Mouse (Mus musculus): ENCODE measurements at regions not wholly inside any gene's neighbourhood (a gene's known extent, or its start where the extent isn't known, plus 50 kb on each side); places are given as distances from the start of the nearest gene placed in this dataset.

DNA sequence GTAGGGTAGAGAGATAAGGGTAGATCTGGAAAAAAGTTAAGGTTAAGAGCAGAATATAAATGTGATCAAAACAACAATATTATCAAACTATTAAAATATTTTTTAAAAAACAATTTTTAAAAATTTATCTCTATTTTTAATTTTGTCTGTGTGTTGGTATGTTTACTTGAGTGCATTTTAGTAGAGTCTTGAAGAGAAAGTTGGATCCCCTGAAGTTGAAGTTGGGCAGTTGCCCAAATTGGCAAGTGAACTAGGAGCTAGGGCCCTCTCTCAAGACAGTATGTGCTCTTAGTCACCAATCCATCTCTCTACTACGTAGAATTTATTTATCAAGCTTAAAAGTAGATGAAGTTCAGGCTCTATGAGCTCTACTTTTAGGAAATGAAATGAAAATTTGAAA is 59.9 kb downstream of the Adamts1 start:
- Histone ChIP-seq H3K4me2 (no peak overlapping the region), H3K9ac (no peak overlapping the region), H3K4me1 (peaks cover 11% of the 10 kb centered on the region), H3K36me3 (no peaks in the 10 kb centered on the region), H3K9me3 (no peaks in the 10 kb centered on the region), H3K27me3 (no peaks in the 10 kb centered on the region), H3K4me3 (no peak overlapping the region), H3K27ac (no peak overlapping the region)
- WGBS, result 78% methylated on average over 1 of the region's 1 CpGs
- no peak for ATAC-seq (ENCODE audit: borderline replicate concordance, extremely low read depth, low FRiP score, low TSS enrichment)

- Histone ChIP-seq H3K9me3 (no peaks in the 10 kb centered on the region), H3K27ac (no peak overlapping the region), H3K4me1 (no peaks in the 10 kb centered on the region), H3K9ac (no peak overlapping the region), H3K4me2 (no peak overlapping the region), H3K27me3 (no peaks in the 10 kb centered on the region), H3K36me3 (no peaks in the 10 kb centered on the region), H3K4me3 (no peak overlapping the region)
- 83% methylated on average over 2 of the region's 2 CpGs for WGBS
- no peak for ATAC-seq (ENCODE audit: borderline replicate concordance, extremely low read depth, low FRiP score, low TSS enrichment)
Measured at GRCm38 (mm10) chr16:85738606-85739195, 64.2 kb downstream of the Adamts1 start.

GRCm38 (mm10) chr16:85728026-85728425 is 74.9 kb downstream of the Adamts1 start:
- Histone ChIP-seq H3K4me2 (no peak overlapping the region), H3K27ac (no peak overlapping the region), H3K36me3 (no peaks in the 10 kb centered on the region), H3K4me1 (0 out of 2 replicates have a peak, but pooled peaks cover 3% of the 10 kb centered on the region), H3K4me3 (no peak overlapping the region), H3K9ac (no peak overlapping the region), H3K27me3 (no peaks in the 10 kb centered on the region), H3K9me3 (no peaks in the 10 kb centered on the region)
- no peak for ATAC-seq (ENCODE audit: borderline replicate concordance, extremely low read depth, low FRiP score, low TSS enrichment)
- WGBS, result 64% methylated on average over 2 of the region's 2 CpGs

DNA sequence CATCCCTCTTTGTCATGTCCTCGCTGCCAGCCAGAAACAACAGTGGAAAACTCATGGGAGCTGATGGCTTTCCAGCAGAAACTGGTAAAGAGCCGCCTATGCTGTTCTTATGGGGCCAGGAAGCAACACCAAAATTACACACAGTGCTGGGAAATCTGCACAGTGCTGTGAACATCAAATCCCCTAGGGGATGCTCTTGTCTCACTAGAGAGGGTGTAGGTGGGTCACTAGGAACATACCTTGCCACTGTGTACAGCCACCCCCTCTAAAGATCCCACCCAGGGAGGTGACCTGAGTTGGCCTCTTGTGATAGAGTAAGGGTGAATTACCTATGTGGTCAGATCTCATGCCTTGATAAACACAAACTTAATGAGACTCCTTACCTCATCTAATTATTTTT is 80.9 kb downstream of the Adamts1 start:
- WGBS, result 42% methylated on average over 2 of the region's 2 CpGs
- Histone ChIP-seq H3K27ac (no peak overlapping the region), H3K9me3 (no peaks in the 10 kb centered on the region), H3K4me3 (no peak overlapping the region), H3K36me3 (no peaks in the 10 kb centered on the region), H3K9ac (no peak overlapping the region), H3K27me3 (no peaks in the 10 kb centered on the region), H3K4me2 (no peak overlapping the region), H3K4me1 (no peaks in the 10 kb centered on the region)
- ATAC-seq (ENCODE audit: borderline replicate concordance, extremely low read depth, low FRiP score, low TSS enrichment), result no peak

GRCm38 (mm10) chr16:85712291-85712690 is 90.6 kb downstream of the Adamts1 start:
- ATAC-seq (ENCODE audit: borderline replicate concordance, extremely low read depth, low FRiP score, low TSS enrichment), result no peak
- no peak overlapping the region for H3K9ac ChIP-seq
- no peak overlapping the region for H3K27ac ChIP-seq
- no peaks in the 10 kb centered on the region for H3K4me1 ChIP-seq
- WGBS, result 90% methylated on average over 3 of the region's 3 CpGs
- no peaks in the 10 kb centered on the region for H3K27me3 ChIP-seq
- H3K9me3 ChIP-seq, result no peaks in the 10 kb centered on the region
- no peak overlapping the region for H3K4me3 ChIP-seq
- no peak overlapping the region for H3K4me2 ChIP-seq
- H3K36me3 ChIP-seq, result no peaks in the 10 kb centered on the region

DNA sequence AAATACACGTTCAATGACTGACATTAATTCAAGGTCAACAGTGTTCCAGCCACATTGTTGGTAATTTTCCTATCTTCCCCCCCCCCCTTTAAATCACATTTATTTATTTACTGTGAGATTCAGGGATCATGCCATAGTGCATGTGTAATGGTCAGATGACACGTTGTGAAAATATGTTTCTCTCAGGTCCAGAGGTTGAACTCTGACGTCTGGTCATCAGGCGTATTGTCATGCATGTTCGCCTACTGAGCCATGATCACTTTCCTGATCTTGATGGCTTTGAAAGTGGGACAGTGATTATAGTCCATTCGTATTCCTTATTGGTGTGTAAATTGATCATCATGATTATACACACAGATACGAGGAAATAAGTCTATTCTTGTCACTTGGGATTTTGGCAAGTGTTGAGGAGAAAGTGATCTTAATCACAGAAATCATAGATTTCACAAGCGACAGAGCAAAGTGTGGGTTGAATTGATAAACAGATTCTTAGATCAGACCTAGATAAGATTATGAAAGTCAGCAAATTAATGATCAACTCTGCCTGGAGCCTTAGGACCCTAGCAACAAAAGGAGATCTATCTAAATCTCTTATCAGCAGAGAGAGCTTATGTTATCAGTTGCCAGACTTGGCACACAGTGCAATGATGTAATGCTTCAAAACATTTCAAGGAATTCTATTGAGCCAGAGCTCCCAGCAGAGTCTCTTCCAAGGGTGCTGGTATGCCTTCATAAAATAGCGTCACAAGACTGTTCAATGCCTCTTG is 98.5 kb downstream of the Adamts1 start:
- H3K4me2 ChIP-seq, result no peak overlapping the region
- H3K9ac ChIP-seq, result no peak overlapping the region
- no peaks in the 10 kb centered on the region for H3K27me3 ChIP-seq
- H3K4me3 ChIP-seq, result no peak overlapping the region
- H3K36me3 ChIP-seq, result no peaks in the 10 kb centered on the region
- H3K27ac ChIP-seq, result no peak overlapping the region
- H3K4me1 ChIP-seq, result peaks cover 5% of the 10 kb centered on the region; the same call in 1 of the 2 replicates
- H3K9me3 ChIP-seq, result no peaks in the 10 kb centered on the region
- 44% methylated on average over 9 of the region's 9 CpGs for whole genome bisulfite sequencing
- peak; percentile 31; the same call in 1 of the 2 replicates for ATAC-seq (ENCODE audit: borderline replicate concordance, extremely low read depth, low FRiP score, low TSS enrichment)

- no peak overlapping the region for H3K27ac ChIP-seq
- ATAC-seq (ENCODE audit: borderline replicate concordance, extremely low read depth, low FRiP score, low TSS enrichment), result peak; percentile 91
- 40% methylated on average over 2 of the region's 2 CpGs for WGBS
Measured at GRCm38 (mm10) chr16:85702889-85703480, 99.9 kb downstream of the Adamts1 start.

GRCm38 (mm10) chr16:85699329-85699728 is 103.6 kb downstream of the Adamts1 start:
- Histone ChIP-seq H3K4me3 (no peak overlapping the region), H3K27ac (no peak overlapping the region), H3K4me1 (no peaks in the 10 kb centered on the region), H3K27me3 (no peaks in the 10 kb centered on the region), H3K4me2 (no peak overlapping the region), H3K9me3 (no peaks in the 10 kb centered on the region), H3K9ac (no peak overlapping the region), H3K36me3 (no peaks in the 10 kb centered on the region)
- no peak for ATAC-seq (ENCODE audit: borderline replicate concordance, extremely low read depth, low FRiP score, low TSS enrichment)
- 75% methylated on average over 4 of the region's 4 CpGs for WGBS

More at GRCm38 (mm10) chr16:85702889-85703480, 99.9 kb downstream of the Adamts1 start:
- Histone ChIP-seq H3K4me1 (peaks cover 5% of the 10 kb centered on the region; the same call in 1 of the 2 replicates), H3K9me3 (no peaks in the 10 kb centered on the region), H3K36me3 (no peaks in the 10 kb centered on the region), H3K27me3 (no peaks in the 10 kb centered on the region), H3K4me3 (no peak overlapping the region), H3K4me2 (no peak overlapping the region), H3K9ac (no peak overlapping the region)

- Histone ChIP-seq H3K36me3 (no peaks in the 10 kb centered on the region), H3K4me2 (no peak overlapping the region), H3K9ac (no peak overlapping the region), H3K4me1 (peaks cover 4% of the 10 kb centered on the region; the same call in 1 of the 2 replicates), H3K27me3 (no peaks in the 10 kb centered on the region), H3K4me3 (no peak overlapping the region), H3K27ac (no peak overlapping the region), H3K9me3 (no peaks in the 10 kb centered on the region)
- whole genome bisulfite sequencing, result 69% methylated on average over 2 of the region's 2 CpGs
- ATAC-seq (ENCODE audit: borderline replicate concordance, extremely low read depth, low FRiP score, low TSS enrichment), result no peak
Measured at GRCm38 (mm10) chr16:85682721-85683120, 120.2 kb downstream of the Adamts1 start.

DNA sequence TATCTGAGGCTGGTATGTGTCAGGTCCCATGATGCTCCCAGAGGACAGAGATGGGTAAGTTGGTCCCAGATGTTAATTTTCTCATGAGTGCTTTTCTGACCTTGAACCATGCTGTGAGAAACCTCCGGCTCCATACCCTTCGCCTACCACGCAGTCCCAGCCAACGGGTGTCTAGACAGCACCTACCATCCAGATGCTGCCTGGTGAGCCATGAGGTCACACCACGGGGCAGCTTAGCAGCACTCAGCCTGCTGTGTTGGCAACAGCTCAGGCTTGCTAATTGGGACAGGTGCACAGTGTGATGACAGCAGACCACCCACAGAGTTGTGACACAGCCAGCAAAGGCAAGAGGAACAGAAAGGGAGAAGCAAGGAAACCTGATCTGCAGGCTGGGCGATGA is 122.6 kb downstream of the Adamts1 start:
- Histone ChIP-seq H3K4me2 (no peak overlapping the region), H3K27ac (no peak overlapping the region), H3K9me3 (no peaks in the 10 kb centered on the region), H3K4me3 (no peak overlapping the region), H3K36me3 (no peaks in the 10 kb centered on the region), H3K27me3 (no peaks in the 10 kb centered on the region), H3K4me1 (peaks cover 13% of the 10 kb centered on the region; the same call in 1 of the 2 replicates), H3K9ac (no peak overlapping the region)
- 31% methylated on average over 6 of the region's 6 CpGs for WGBS
- ATAC-seq (ENCODE audit: borderline replicate concordance, extremely low read depth, low FRiP score, low TSS enrichment), result peak; percentile 49; the same call in 1 of the 2 replicates

DNA sequence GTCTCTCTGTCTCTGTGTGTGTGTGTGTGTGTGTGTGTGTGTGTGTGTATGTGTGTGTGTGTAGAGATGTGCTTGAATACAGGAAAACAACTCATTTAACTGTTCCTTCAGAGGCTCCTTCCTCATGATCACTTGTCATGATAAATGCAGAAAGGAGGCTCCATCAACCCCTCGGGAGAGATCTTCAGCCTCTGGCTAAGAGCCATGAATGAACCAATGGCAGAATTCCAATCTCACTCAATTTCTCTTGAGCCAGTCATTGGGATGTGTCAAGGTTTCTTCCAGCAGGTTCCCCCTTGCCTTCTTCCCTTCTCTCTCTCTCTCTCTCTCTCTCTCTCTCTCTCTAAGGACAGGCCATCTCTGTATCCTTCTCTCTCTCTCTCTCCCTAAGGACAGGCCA is 124.1 kb downstream of the Adamts1 start:
- Histone ChIP-seq H3K36me3 (no peaks in the 10 kb centered on the region), H3K4me2 (no peak overlapping the region), H3K4me3 (no peak overlapping the region), H3K9me3 (no peaks in the 10 kb centered on the region), H3K4me1 (peaks cover 13% of the 10 kb centered on the region; the same call in 1 of the 2 replicates), H3K27me3 (no peaks in the 10 kb centered on the region), H3K9ac (no peak overlapping the region), H3K27ac (no peak overlapping the region)
- WGBS, result 24% methylated on average over 1 of the region's 1 CpGs
- ATAC-seq (ENCODE audit: borderline replicate concordance, extremely low read depth, low FRiP score, low TSS enrichment), result no peak

DNA sequence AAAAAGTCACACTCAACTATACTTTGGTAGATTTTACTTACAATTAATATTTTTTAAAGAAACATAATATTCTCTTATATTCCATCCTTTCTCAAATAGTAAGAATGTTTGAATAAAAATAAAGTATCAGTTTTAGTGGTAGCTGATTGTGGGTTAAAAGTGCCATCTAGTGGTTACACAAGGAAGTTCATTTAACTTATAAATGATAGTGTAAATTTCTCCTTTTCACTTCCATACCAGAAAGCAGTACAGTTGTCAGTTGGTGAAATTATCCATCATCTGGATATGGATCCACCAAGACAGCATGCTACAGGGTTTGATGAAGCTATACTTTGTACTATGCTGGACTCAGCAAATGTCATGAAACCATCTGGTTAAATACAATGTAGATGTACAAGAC is 124.7 kb downstream of the Adamts1 start:
- H3K27me3 ChIP-seq, result no peaks in the 10 kb centered on the region
- H3K4me1 ChIP-seq, result peaks cover 13% of the 10 kb centered on the region; the same call in 1 of the 2 replicates
- H3K9me3 ChIP-seq, result no peaks in the 10 kb centered on the region
- H3K9ac ChIP-seq, result no peak overlapping the region
- no peak overlapping the region for H3K27ac ChIP-seq
- H3K4me2 ChIP-seq, result no peak overlapping the region
- no peak overlapping the region for H3K4me3 ChIP-seq
- H3K36me3 ChIP-seq, result no peaks in the 10 kb centered on the region
- ATAC-seq (ENCODE audit: borderline replicate concordance, extremely low read depth, low FRiP score, low TSS enrichment), result no peak; the same call in 1 of the 2 replicates
